Comparison of ENCODE assay signal across 16 mouse cellular contexts in the genomic region with DNA sequence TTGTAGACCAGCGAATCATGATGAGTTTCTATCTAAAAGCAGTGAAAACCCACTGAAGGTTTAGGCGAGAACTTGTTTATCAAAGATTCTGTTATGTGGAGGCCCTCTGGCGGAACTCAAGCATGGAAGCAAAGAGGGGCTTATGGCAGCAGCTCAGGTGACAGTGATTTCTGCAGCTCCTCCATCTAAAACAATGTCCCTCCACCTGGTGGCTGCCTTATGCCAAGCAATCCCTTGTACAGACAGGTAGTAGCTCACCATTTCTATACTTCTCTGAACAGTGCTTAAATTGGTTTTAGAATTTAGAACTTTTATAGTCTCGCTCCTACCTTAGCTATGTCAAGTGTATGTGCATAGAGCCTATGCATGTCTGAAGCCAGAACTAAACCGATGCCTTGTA.
"Had no signal": no experiment of that assay in that cellular context is flagged by ENCODE, and none has a peak within 500 bp of the region (broad histone marks: within the 10 kb centered on the region; RNA-seq: fewer than 3 reads in every experiment).

No protein-coding gene starts in this region.

- H3K27ac ChIP-seq: limb, embryonic 10.5 days; limb, embryonic 13.5 days; liver, embryonic 12.5 days; liver, embryonic 15.5 days; macrophage; midbrain, embryonic 13.5 days had no signal

- H3K4me1 ChIP-seq: liver, embryonic 12.5 days; liver, embryonic 15.5 days had no signal

- H3K4me3 ChIP-seq: limb, embryonic 10.5 days; limb, embryonic 13.5 days; liver, embryonic 12.5 days; liver, embryonic 15.5 days; midbrain, embryonic 13.5 days had no signal

- DNase-seq: kidney, adult 18-20 months; kidney, adult 9 months; kidney, postnatal 36 days; liver; lung, adult 18-20 months; thymus, adult 2 months; thymus, postnatal 14 days; thymus, postnatal 4 days had no signal

- H3K36me3 ChIP-seq: limb, embryonic 10.5 days; limb, embryonic 13.5 days; liver, embryonic 12.5 days; liver, embryonic 15.5 days had no signal

- H3K27me3 ChIP-seq: limb, embryonic 13.5 days; midbrain, embryonic 13.5 days had no signal

- H3K4me2 ChIP-seq: limb, embryonic 13.5 days; liver, embryonic 12.5 days; liver, embryonic 15.5 days; midbrain, embryonic 13.5 days had no signal

- H3K9me3 ChIP-seq: limb, embryonic 10.5 days; liver, embryonic 12.5 days; liver, embryonic 15.5 days; midbrain, embryonic 13.5 days had no signal

- H3K9ac ChIP-seq: limb, embryonic 13.5 days; liver, embryonic 12.5 days; liver, embryonic 15.5 days; midbrain, embryonic 13.5 days had no signal

- ATAC-seq: intestine, embryonic 16.5 days; liver, embryonic 12.5 days; midbrain, embryonic 13.5 days; midbrain, embryonic 16.5 days had no signal
